Mouse (Mus musculus) limb, embryonic 15.5 days (tissue): ENCODE measurements at regions not wholly inside any gene's neighbourhood (a gene's known extent, or its start where the extent isn't known, plus 50 kb on each side); places are given as distances from the start of the nearest gene placed in this dataset.
"Not testable (repeated sequence)": the region's sequence is repeated elsewhere in the genome, so short reads cannot be mapped to it uniquely, and the experiment has no call there.

Source experiments
- ATAC-seq: fragments of 200-750 bp; cut with Nextera tagmentation; 2 replicates; pipeline ENCODE4 v1.8.0; 2017; ENCODE audit warnings: low read depth, moderate TSS enrichment; ENCODE audit not compliant: insufficient number of reproducible peaks, low FRiP score, low TSS enrichment
- H3K27ac ChIP-seq: fragments of 300-500 bp; sonication (generic); 2 replicates; pipeline ENCODE4 v1.5.1; 2015; ENCODE audit warnings: moderate library complexity, mild to moderate bottlenecking, inconsistent platforms
- H3K27me3 ChIP-seq: fragments of 300-500 bp; sonication (generic); 2 replicates; pipeline ENCODE4 v1.6.1; 2015; ENCODE audit warnings: inconsistent platforms
- H3K36me3 ChIP-seq: fragments of 300-500 bp; sonication (generic); 2 replicates; pipeline ENCODE4 v1.6.1; 2015; ENCODE audit warnings: inconsistent platforms
- H3K4me1 ChIP-seq: fragments of 300-500 bp; sonication (generic); 2 replicates; pipeline ENCODE4 v1.6.1; 2015; ENCODE audit warnings: inconsistent platforms
- H3K4me2 ChIP-seq: fragments of 300-500 bp; sonication (generic); 2 replicates; pipeline ENCODE4 v1.6.1; 2015; ENCODE audit warnings: mild to moderate bottlenecking, inconsistent platforms
- H3K4me3 ChIP-seq: fragments of 300-500 bp; sonication (generic); 2 replicates; pipeline ENCODE4 v1.5.1; 2015; ENCODE audit warnings: mild to moderate bottlenecking, inconsistent platforms
- H3K9ac ChIP-seq: fragments of 300-500 bp; sonication (generic); 2 replicates; pipeline ENCODE4 v1.6.1; 2015; ENCODE audit warnings: inconsistent platforms
- H3K9me3 ChIP-seq: fragments of 300-500 bp; sonication (generic); 2 replicates; pipeline ENCODE4 v1.6.1; 2016; ENCODE audit warnings: inconsistent platforms
- WGBS: fragments of 180-500 bp; shearing (Covaris S2); methylation state at CpG from one replicate; pipeline ENCODE4 v1.1.7; 2015; 5-methylcytosine and 5-hydroxymethylcytosine counted together

DNA sequence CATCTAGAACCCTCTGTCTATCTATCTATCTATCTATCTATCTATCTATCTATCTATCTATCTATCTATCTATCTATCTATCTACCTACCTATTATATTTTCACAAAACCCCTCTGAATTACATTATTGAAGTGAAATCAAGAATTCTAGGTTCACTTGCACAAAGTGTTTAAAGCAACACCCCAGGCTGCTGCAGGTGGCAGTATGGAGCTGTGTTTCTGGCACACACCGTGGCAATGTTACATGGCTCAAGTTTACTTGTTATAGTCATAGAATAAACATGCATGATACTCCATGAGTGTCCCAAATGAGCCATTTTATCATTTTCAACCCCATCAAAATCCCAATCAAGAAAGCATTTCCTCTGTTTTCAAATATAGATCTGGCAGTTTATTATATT, 538.6 kb upstream of the Got2 start:
- Histone ChIP-seq H3K9ac (no peak overlapping the region), H3K27me3 (no peaks in the 10 kb centered on the region), H3K4me1 (no peaks in the 10 kb centered on the region), H3K4me3 (no peak overlapping the region), H3K4me2 (no peak overlapping the region), H3K27ac (no peak overlapping the region), H3K36me3 (no peaks in the 10 kb centered on the region), H3K9me3 (no peaks in the 10 kb centered on the region)
- WGBS: 49% methylated on average over 1 of the region's 1 CpGs
- ATAC-seq: no peak

DNA sequence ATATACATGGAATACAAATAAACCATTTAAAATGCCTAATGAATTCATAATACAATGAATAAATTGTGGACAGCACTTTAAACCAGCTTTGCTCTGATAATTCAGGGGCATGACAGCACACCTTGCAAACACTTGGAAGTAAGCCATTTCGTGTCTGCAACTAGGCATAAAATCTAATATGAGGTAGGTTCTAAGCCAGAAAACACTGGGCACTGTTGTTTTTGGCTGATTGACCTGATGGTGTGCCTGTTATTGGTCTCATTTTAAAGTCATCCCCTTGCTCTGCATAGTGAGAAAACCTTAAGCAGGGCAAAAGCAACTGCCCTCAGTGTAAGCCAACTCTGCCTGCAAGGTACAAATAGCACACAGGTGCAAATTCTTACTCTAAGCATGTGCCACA, 521.3 kb upstream of the Got2 start:
- Histone ChIP-seq H3K4me2 (no peak overlapping the region), H3K4me3 (no peak overlapping the region), H3K27ac (no peak overlapping the region), H3K9me3 (no peaks in the 10 kb centered on the region), H3K27me3 (no peaks in the 10 kb centered on the region), H3K4me1 (no peaks in the 10 kb centered on the region), H3K9ac (no peak overlapping the region), H3K36me3 (no peaks in the 10 kb centered on the region)
- no peak for ATAC-seq
- WGBS: 56% methylated on average over 1 of the region's 1 CpGs

DNA sequence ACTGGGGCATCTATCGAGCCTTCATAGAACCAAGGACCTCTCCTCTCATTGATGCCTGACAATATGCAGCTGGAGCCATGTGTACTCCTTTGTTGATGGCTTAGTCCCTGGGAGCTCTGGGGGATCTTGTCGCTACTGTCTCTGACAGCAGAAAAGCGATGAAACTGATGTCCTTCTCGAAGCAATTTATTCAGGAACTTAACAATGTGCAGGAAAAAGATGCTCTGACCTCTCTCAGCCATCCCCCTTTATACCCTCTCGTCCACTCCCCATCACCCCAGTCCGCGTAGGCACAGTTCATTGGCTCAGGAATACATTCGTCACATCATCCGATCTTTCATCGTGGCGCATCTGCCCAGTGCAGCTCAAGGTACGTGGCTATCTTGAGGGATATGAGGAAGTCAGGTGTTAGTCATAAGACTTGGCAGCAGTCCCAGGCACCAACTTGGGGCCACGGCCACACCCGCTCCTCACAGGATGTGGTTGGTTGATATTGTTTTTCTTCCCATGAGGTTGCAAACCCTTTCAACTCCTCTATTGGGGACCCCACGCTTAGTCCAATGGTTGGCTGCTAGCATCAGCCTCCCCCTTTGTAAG, 516.3 kb upstream of the Got2 start:
- Histone ChIP-seq H3K9me3 (no peaks in the 10 kb centered on the region), H3K27me3 (no peaks in the 10 kb centered on the region), H3K4me3 (no peak overlapping the region), H3K4me2 (no peak overlapping the region), H3K27ac (no peak overlapping the region), H3K36me3 (no peaks in the 10 kb centered on the region), H3K4me1 (no peaks in the 10 kb centered on the region), H3K9ac (no peak overlapping the region)
- 88% methylated on average over 15 of the region's 15 CpGs for WGBS
- no peak for ATAC-seq

DNA sequence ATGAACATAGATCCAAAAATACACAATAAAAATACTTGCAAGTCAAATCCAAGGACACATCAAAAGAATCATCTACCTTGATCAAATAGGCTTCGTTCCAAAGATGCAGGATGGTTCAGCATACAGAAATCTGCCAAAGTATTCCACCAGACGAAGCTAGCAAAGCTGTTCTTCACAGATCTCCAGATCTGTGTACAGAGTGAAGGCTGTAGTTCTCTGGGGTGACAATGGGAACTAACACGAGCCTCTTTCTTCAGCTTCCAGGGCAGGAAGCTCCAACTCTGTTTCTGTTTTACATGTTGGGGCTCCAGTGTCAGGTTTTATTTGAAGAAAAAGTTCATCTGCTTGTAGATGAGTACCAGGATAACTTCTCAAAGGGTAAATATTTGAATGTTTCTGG, 515.3 kb upstream of the Got2 start:
- Histone ChIP-seq H3K4me1 (no peaks in the 10 kb centered on the region), H3K27me3 (no peaks in the 10 kb centered on the region), H3K27ac (no peak overlapping the region), H3K4me2 (no peak overlapping the region), H3K4me3 (no peak overlapping the region), H3K9ac (no peak overlapping the region), H3K36me3 (no peaks in the 10 kb centered on the region), H3K9me3 (no peaks in the 10 kb centered on the region)
- 63% methylated on average over 3 of the region's 3 CpGs for WGBS
- no peak for ATAC-seq

DNA sequence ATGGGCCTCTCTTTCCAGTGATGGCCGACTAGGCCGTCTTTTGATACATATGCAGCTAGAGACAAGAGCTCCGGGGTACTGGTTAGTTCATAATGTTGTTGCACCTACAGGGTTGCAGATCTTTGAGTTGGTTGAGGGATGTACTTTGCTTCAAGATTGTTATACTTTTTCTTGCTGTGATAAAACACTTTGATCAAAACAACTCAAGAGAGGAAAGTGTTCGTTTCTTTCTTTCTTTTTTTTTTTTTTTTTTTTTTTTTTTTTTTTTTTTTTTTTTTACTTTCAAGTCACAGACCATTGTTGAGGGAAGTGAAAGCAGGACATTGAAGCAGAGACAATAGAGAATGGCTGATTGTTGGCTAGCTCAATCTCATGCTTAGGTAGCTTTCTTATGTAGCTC, 511.0 kb upstream of the Got2 start:
- not testable (repeated sequence) for H3K36me3 ChIP-seq, H3K9me3 ChIP-seq, H3K4me2 ChIP-seq, H3K4me3 ChIP-seq, H3K9ac ChIP-seq, H3K27ac ChIP-seq, H3K4me1 ChIP-seq, H3K27me3 ChIP-seq, ATAC-seq
- WGBS: 87% methylated on average over 4 of the region's 4 CpGs

DNA sequence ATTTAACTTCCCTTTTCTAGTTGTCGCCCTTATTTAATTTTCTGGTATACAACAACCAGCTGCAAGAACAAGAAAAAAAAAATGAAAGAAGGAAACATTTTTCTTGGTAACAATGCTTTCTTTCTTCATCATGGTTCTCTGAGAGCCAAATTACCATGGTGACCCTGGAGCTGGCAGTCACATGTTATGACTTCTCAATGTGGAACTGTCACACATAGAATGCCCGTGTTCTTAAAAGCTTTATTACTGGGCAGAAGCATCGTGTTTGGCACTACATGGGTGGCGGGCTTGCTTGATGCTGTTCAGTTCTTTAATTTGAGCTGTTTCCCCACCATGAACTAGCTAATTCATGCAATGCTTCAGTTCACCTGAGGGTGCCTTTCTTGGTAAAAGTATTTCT, 504.7 kb upstream of the Got2 start:
- WGBS: 51% methylated on average over 4 of the region's 4 CpGs
- no peaks in the 10 kb centered on the region for H3K9me3 ChIP-seq
- H3K36me3 ChIP-seq: no peaks in the 10 kb centered on the region
- H3K9ac ChIP-seq: no peak overlapping the region
- no peak for ATAC-seq
- H3K4me1 ChIP-seq: no peaks in the 10 kb centered on the region
- no peak overlapping the region for H3K4me2 ChIP-seq
- no peaks in the 10 kb centered on the region for H3K27me3 ChIP-seq
- no peak overlapping the region for H3K4me3 ChIP-seq
- no peak overlapping the region for H3K27ac ChIP-seq

DNA sequence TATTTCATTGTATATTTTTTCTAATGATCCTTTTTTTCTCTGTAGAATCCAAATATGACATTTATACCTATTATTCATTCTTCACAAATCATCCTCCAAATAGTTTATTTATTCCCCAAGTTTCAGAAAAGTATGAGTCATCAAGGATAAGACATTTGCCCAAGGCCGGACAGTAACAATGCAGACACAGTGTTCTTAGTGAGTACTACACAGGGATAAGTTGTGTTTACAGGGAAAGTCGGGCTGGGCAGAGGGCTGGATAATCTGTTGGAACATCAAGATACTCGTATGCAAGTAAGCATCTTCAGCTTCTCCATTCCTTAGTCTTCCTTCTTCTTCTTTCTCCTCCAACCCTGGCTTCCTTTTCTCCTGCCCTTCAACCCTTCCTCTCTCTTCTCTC, 500.9 kb upstream of the Got2 start:
- Histone ChIP-seq H3K27me3 (no peaks in the 10 kb centered on the region), H3K9ac (no peak overlapping the region), H3K27ac (no peak overlapping the region), H3K4me3 (no peak overlapping the region), H3K36me3 (no peaks in the 10 kb centered on the region), H3K9me3 (no peaks in the 10 kb centered on the region), H3K4me1 (no peaks in the 10 kb centered on the region), H3K4me2 (no peak overlapping the region)
- 81% methylated on average over 3 of the region's 3 CpGs for WGBS
- ATAC-seq: no peak

DNA sequence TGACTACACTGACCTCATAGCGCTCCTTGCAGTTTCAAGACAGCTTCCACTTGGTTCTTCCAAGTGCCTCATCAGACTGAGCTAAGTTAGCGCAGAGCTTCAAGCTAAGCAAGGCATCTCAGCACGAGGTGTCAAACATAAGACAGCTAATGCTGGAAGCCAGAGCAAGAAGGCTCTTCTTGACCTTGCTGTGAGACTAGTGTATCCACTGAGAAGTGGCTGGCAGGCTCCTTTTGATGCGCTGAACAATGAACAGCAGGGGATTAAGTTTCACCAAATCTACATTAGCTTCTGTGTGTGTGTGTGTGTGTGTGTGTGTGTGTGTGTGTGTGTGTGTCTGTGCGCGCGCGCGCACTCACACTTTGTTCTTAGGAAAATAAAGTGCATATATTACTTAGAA, 482.2 kb upstream of the Got2 start:
- H3K4me3 ChIP-seq: no peak overlapping the region
- H3K36me3 ChIP-seq: no peaks in the 10 kb centered on the region
- no peak overlapping the region for H3K4me2 ChIP-seq
- 93% methylated on average over 9 of the region's 9 CpGs for WGBS
- no peaks in the 10 kb centered on the region for H3K27me3 ChIP-seq
- no peaks in the 10 kb centered on the region for H3K4me1 ChIP-seq
- no peaks in the 10 kb centered on the region for H3K9me3 ChIP-seq
- H3K27ac ChIP-seq: no peak overlapping the region
- ATAC-seq: no peak
- no peak overlapping the region for H3K9ac ChIP-seq

DNA sequence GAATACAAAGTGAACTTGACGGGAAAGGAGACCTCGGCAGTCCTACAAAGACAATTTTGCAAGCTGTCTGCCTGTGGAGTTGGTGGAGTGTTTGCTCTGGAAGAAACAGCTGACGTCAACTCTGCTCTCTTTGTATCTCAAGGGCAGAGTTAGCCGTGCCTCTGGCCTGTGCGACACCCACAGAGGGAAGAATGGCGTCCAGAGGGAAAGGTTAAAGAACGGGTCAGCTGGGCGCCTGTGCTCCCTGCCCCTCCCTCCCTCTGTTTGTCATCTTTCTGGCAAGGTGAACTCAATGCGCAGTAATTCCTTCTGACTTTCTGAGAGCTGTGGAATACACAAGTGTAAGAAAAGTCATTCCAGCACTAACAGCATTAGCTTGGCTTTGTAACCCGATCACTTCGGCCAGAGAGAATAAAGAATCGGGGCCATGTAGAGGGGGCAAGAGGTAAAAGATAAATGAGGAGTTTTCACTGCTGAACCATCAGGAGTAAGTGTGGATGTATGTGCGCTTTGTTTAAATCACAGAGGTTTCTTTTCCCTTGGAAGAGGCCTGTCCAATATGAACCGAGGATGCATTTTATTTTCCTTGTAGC, 474.6 kb upstream of the Got2 start:
- H3K27ac ChIP-seq: no peak overlapping the region
- whole genome bisulfite sequencing: 34% methylated on average over 14 of the region's 14 CpGs
- no peak for ATAC-seq
- no peak overlapping the region for H3K4me2 ChIP-seq
- no peaks in the 10 kb centered on the region for H3K4me1 ChIP-seq
- H3K9me3 ChIP-seq: no peaks in the 10 kb centered on the region
- no peak overlapping the region for H3K9ac ChIP-seq
- H3K27me3 ChIP-seq: no peaks in the 10 kb centered on the region
- H3K36me3 ChIP-seq: no peaks in the 10 kb centered on the region
- H3K4me3 ChIP-seq: no peak overlapping the region

DNA sequence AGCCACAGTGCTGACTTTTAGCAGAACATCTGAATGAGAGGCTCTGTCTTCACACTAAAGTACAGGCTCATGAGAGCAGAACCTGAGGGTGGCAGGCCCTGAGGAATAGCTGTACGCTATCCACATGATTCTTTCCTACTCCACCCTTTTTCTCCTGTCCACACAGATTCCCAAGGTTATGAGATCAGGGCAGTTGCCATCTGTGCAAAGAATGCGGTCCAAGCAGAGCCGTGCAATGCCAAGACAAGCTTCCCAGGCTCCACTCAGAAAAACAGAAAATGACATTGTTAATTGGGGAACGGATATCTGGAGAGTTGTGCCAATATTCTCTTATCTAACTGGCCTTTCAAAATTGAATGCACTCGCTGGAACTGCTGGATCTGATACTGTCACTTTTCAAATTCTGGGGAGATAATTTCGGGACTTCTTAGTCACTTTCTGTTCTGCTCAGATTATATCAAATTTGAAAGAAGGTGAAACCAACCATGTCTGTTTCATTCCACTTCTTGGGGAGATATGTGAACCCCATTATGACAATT, 462.3 kb upstream of the Got2 start:
- 0 out of 2 replicates have a peak, but pooled peaks have one; percentile 24 for ATAC-seq
- H3K9ac ChIP-seq: no peak overlapping the region
- no peaks in the 10 kb centered on the region for H3K4me1 ChIP-seq
- H3K36me3 ChIP-seq: no peaks in the 10 kb centered on the region
- WGBS: 72% methylated on average over 6 of the region's 6 CpGs
- no peak overlapping the region for H3K27ac ChIP-seq
- H3K4me3 ChIP-seq: no peak overlapping the region
- no peaks in the 10 kb centered on the region for H3K9me3 ChIP-seq
- H3K27me3 ChIP-seq: no peaks in the 10 kb centered on the region
- no peak overlapping the region for H3K4me2 ChIP-seq

DNA sequence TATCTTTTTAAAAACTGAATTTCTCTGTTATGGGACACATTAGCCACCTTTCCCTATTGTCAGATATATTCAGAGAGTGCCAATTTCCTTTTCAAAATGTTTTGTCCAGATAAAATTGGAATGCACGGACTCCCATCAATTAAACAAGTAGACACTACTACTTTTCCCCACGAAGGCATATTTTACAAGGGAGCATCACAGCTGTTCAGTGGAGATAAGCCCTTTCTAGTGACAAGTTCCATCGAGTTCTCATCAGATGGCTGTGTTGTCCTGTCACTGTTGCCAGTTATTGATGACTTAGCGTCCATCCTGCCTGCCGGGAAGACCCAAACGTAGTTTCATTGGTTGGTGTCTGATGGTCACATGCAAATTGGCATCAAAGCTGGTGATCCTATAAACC, 461.2 kb upstream of the Got2 start:
- Histone ChIP-seq H3K4me3 (no peak overlapping the region), H3K36me3 (no peaks in the 10 kb centered on the region), H3K27me3 (no peaks in the 10 kb centered on the region), H3K4me1 (no peaks in the 10 kb centered on the region), H3K4me2 (no peak overlapping the region), H3K9me3 (no peaks in the 10 kb centered on the region), H3K9ac (no peak overlapping the region), H3K27ac (no peak overlapping the region)
- no peak for ATAC-seq
- 72% methylated on average over 6 of the region's 6 CpGs for WGBS

DNA sequence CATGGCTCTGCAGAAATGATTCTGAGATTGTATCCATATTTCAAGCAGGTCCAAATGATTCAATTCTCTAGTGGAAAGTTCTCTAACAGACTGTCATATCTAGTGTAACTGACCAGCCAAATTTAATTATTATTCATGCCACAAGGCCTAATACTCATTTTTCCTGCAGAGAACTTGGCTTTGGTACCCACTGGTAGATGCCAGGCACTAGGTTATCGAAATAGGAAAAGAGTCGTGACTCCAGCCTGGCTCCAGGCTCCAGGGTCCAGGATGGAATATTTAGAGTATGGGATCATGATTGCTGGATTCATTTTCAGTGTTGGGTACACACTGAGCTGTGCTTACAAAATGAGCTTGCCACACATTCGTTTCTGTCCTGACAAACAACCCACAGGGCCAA, 452.4 kb upstream of the Got2 start:
- 73% methylated on average over 3 of the region's 3 CpGs for whole genome bisulfite sequencing

DNA sequence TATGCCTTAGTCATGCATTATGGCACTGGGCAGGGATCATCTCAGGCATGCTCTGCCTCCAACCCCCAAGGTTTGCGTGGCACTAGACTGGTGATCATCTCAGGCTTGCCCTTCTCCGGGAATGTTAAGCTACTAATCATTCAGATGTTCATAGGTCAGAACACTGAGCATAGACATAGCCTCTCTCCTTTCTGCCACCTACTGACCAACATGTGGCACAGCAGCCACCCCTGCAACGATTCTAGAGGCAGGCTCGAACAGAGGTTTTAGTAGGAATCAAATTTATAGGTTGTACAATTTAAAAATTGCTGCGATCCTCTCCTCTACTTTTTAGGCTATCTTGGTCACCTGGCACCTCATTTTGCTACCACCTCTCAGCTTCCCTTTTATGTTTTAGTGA, 430.0 kb upstream of the Got2 start:
- WGBS: 68% methylated on average over 5 of the region's 5 CpGs
- no peak overlapping the region for H3K27ac ChIP-seq
- H3K27me3 ChIP-seq: no peaks in the 10 kb centered on the region
- no peak for ATAC-seq
- no peak overlapping the region for H3K4me2 ChIP-seq
- H3K4me3 ChIP-seq: no peak overlapping the region
- H3K9me3 ChIP-seq: no peaks in the 10 kb centered on the region
- no peak overlapping the region for H3K9ac ChIP-seq
- H3K36me3 ChIP-seq: no peaks in the 10 kb centered on the region
- no peaks in the 10 kb centered on the region for H3K4me1 ChIP-seq

More for the DNA sequence above, 452.4 kb upstream of the Got2 start:
- no peaks in the 10 kb centered on the region for H3K9me3 ChIP-seq
- no peaks in the 10 kb centered on the region for H3K4me1 ChIP-seq
- ATAC-seq: no peak
- no peak overlapping the region for H3K9ac ChIP-seq
- no peak overlapping the region for H3K4me2 ChIP-seq
- H3K4me3 ChIP-seq: no peak overlapping the region
- H3K27me3 ChIP-seq: no peaks in the 10 kb centered on the region
- no peaks in the 10 kb centered on the region for H3K36me3 ChIP-seq
- no peak overlapping the region for H3K27ac ChIP-seq
